23 mouse cellular contexts compared by ENCODE assay signal in genomic region chr7:138719115-138719514, GRCm38 (mm10).
DNase-seq lines count a peak whose midpoint lies in the region; ATAC-seq and TF ChIP-seq lines count a peak whose summit lies in the region.
"Had no signal": no experiment of that assay in that cellular context is flagged by ENCODE, and none has a peak within 500 bp of the region (broad histone marks: within the 10 kb centered on the region; RNA-seq: fewer than 3 reads in every experiment).

No protein-coding gene starts in this region.

- H3K9me3 ChIP-seq in kidney, embryonic 14.5 days (ENCODE audit: control insufficient read depth, low read length): no peaks in the 10 kb centered on the region
- no peaks in the 10 kb centered on the region for H3K9me3 ChIP-seq in kidney, embryonic 16.5 days (ENCODE audit: low read length)
- H3K9me3 ChIP-seq in midbrain, embryonic 12.5 days: no peaks in the 10 kb centered on the region
- no peaks in the 10 kb centered on the region for H3K9me3 ChIP-seq in midbrain, postnatal 0 days (ENCODE audit: low read length)
- H3K9me3 ChIP-seq: embryonic facial prominence, embryonic 10.5 days; embryonic facial prominence, embryonic 12.5 days; forebrain, embryonic 13.5 days; forebrain, embryonic 15.5 days had no signal

- H3K9ac ChIP-seq in kidney, embryonic 14.5 days (ENCODE audit: low read depth, low read length): no peak overlapping the region
- H3K9ac ChIP-seq in kidney, embryonic 16.5 days (replicated peaks; ENCODE audit: low read length): no peak overlapping the region
- no peak overlapping the region for H3K9ac ChIP-seq in midbrain, embryonic 12.5 days (replicated peaks)
- no peak overlapping the region for H3K9ac ChIP-seq in midbrain, postnatal 0 days (replicated peaks; ENCODE audit: low read length, poor library complexity, severe bottlenecking)
- H3K9ac ChIP-seq: embryonic facial prominence, embryonic 12.5 days; forebrain, embryonic 13.5 days; forebrain, embryonic 15.5 days had no signal

- H3K27me3 ChIP-seq in kidney, embryonic 14.5 days (ENCODE audit: control insufficient read depth, insufficient read depth, low read length): no peaks in the 10 kb centered on the region
- H3K27me3 ChIP-seq in kidney, embryonic 16.5 days (ENCODE audit: insufficient read depth, low read length): no peaks in the 10 kb centered on the region
- no peaks in the 10 kb centered on the region for H3K27me3 ChIP-seq in midbrain, embryonic 12.5 days
- H3K27me3 ChIP-seq in midbrain, postnatal 0 days (ENCODE audit: insufficient read depth, low read length): no peaks in the 10 kb centered on the region
- H3K27me3 ChIP-seq: embryonic facial prominence, embryonic 12.5 days; forebrain, embryonic 13.5 days; forebrain, embryonic 15.5 days; Patski had no signal

- WGBS in kidney, embryonic 14.5 days: 20% methylated on average over 3 of the region's 3 CpGs
- 23% methylated on average over 3 of the region's 3 CpGs for WGBS in kidney, embryonic 16.5 days
- 63% methylated on average over 3 of the region's 3 CpGs for WGBS in midbrain, embryonic 12.5 days
- 75% methylated on average over 3 of the region's 3 CpGs for WGBS in midbrain, postnatal 0 days

- peaks cover 10% of the 10 kb centered on the region; the same call in 1 of the 2 replicates for H3K4me1 ChIP-seq in kidney, embryonic 14.5 days (ENCODE audit: control insufficient read depth, insufficient read depth, low read length)
- 0 out of 2 replicates have a peak, but pooled peaks cover 7% of the 10 kb centered on the region for H3K4me1 ChIP-seq in kidney, embryonic 16.5 days (ENCODE audit: insufficient read depth, low read length)
- H3K4me1 ChIP-seq in midbrain, embryonic 12.5 days: no peaks in the 10 kb centered on the region
- H3K4me1 ChIP-seq in midbrain, postnatal 0 days (ENCODE audit: insufficient read depth, low read length): no peaks in the 10 kb centered on the region
- H3K4me1 ChIP-seq: embryonic facial prominence, embryonic 12.5 days; forebrain, embryonic 13.5 days; forebrain, embryonic 15.5 days had no signal

- no peak overlapping the region for H3K4me2 ChIP-seq in kidney, embryonic 14.5 days (replicated peaks; ENCODE audit: low read depth, low read length)
- H3K4me2 ChIP-seq in kidney, embryonic 16.5 days (replicated peaks; ENCODE audit: low read depth, low read length): no peak overlapping the region
- H3K4me2 ChIP-seq in midbrain, embryonic 12.5 days (replicated peaks): no peak overlapping the region
- H3K4me2 ChIP-seq in midbrain, postnatal 0 days (ENCODE audit: low read depth, low read length, poor library complexity, severe bottlenecking): no peak overlapping the region
- H3K4me2 ChIP-seq: embryonic facial prominence, embryonic 12.5 days; forebrain, embryonic 13.5 days; forebrain, embryonic 15.5 days had no signal

- H3K36me3 ChIP-seq in kidney, embryonic 14.5 days (ENCODE audit: control insufficient read depth, insufficient read depth, low read length): no peaks in the 10 kb centered on the region
- no peaks in the 10 kb centered on the region for H3K36me3 ChIP-seq in kidney, embryonic 16.5 days (ENCODE audit: insufficient read depth, low read length)
- H3K36me3 ChIP-seq in midbrain, embryonic 12.5 days: no peaks in the 10 kb centered on the region
- no peaks in the 10 kb centered on the region for H3K36me3 ChIP-seq in midbrain, postnatal 0 days (ENCODE audit: insufficient read depth, low read length)
- H3K36me3 ChIP-seq: embryonic facial prominence, embryonic 10.5 days; embryonic facial prominence, embryonic 12.5 days; forebrain, embryonic 15.5 days; G1E had no signal

- no peak overlapping the region for H3K4me3 ChIP-seq in kidney, embryonic 14.5 days (ENCODE audit: low read length)
- H3K4me3 ChIP-seq in kidney, embryonic 16.5 days (ENCODE audit: low read length): no peak overlapping the region
- no peak overlapping the region for H3K4me3 ChIP-seq in midbrain, embryonic 12.5 days
- H3K4me3 ChIP-seq in midbrain, postnatal 0 days (ENCODE audit: low read depth, low read length): no peak overlapping the region
- H3K4me3 ChIP-seq: embryonic facial prominence, embryonic 10.5 days; embryonic facial prominence, embryonic 12.5 days; forebrain, embryonic 13.5 days; forebrain, embryonic 15.5 days had no signal

- TF ChIP-seq CTCF in midbrain, postnatal 0 days (IDR thresholded peaks at IDR 0.05): no peak

- H3K27ac ChIP-seq in kidney, embryonic 14.5 days (ENCODE audit: low read depth, low read length): no peak overlapping the region
- no peak overlapping the region for H3K27ac ChIP-seq in kidney, embryonic 16.5 days (ENCODE audit: low read length)
- 0 out of 2 replicates have a peak overlapping the region, but pooled peaks have one; percentile 20 for H3K27ac ChIP-seq in midbrain, embryonic 12.5 days (replicated peaks)
- H3K27ac ChIP-seq in midbrain, postnatal 0 days (ENCODE audit: low read depth, low read length): no peak overlapping the region
- H3K27ac ChIP-seq: embryonic facial prominence, embryonic 10.5 days; embryonic facial prominence, embryonic 12.5 days; forebrain, embryonic 13.5 days; forebrain, embryonic 15.5 days had no signal

- ATAC-seq in kidney, embryonic 14.5 days (ENCODE audit: low FRiP score, low TSS enrichment): peak; percentile 63; the same call in 1 of the 2 replicates
- ATAC-seq in kidney, embryonic 16.5 days (ENCODE audit: low FRiP score, low TSS enrichment): peak; percentile 42; the same call in 1 of the 2 replicates
- ATAC-seq in midbrain, embryonic 12.5 days (ENCODE audit: low FRiP score, low read depth): no peak
- ATAC-seq in midbrain, postnatal 0 days (ENCODE audit: low FRiP score): no peak
- ATAC-seq: activated CD4-positive, CD25-positive, alpha-beta regulatory T cell, adult 4 months; CD4-positive, CD25-positive, alpha-beta regulatory T cell, adult 4 months; forebrain, embryonic 13.5 days; forebrain, embryonic 15.5 days; Patski had no signal

- no peak for DNase-seq in kidney, adult 11 months
- no peak for DNase-seq in kidney, postnatal 25 days
- no peak for DNase-seq in midbrain, postnatal 0 days (ENCODE audit: low spot score)
- DNase-seq: adrenal gland, adult 8-10 months; adrenal gland, postnatal 14 days; adrenal gland, postnatal 36 days; B cell, adult 2 months; cerebellum, adult 11-12 months; cerebellum, adult 2 months; cerebellum, adult 9-10 months; cerebellum, postnatal 10 days; cerebellum, postnatal 25 days had no signal

Comparison
In these comparisons a context has a peak if more than half of its experiments do, and no peak if none do; other contexts are left out.
1. ATAC-seq: peak in kidney, embryonic 14.5 days (single experiment) and kidney, embryonic 16.5 days (single experiment); none in midbrain, embryonic 12.5 days (single experiment) and midbrain, postnatal 0 days (single experiment).